Mouse (Mus musculus): Measurements from ENCODE around the gene 1810046K07Rik.
A peak's percentile ranks its signal among the peaks of the same experiment; 100 is the strongest.

The 1810046K07Rik gene

GRCm38 (mm10) chr9:51328731-51329130 lies at the start of gene 1810046K07Rik:
TSS of gene 1810046K07Rik (minus strand) at chr9:51328917.
- DNase-seq (ENCODE audit: low spot score) = no peak

- DNase-seq (ENCODE audit: low spot score) = no peak
Observed at GRCm38 (mm10) chr9:51369560-51369959, 40.8 kb upstream of the 1810046K07Rik start.

GRCm38 (mm10) chr9:51367124-51367523 lies 38.4 kb upstream of the 1810046K07Rik start:
- no peak for DNase-seq (ENCODE audit: low spot score)

DNA sequence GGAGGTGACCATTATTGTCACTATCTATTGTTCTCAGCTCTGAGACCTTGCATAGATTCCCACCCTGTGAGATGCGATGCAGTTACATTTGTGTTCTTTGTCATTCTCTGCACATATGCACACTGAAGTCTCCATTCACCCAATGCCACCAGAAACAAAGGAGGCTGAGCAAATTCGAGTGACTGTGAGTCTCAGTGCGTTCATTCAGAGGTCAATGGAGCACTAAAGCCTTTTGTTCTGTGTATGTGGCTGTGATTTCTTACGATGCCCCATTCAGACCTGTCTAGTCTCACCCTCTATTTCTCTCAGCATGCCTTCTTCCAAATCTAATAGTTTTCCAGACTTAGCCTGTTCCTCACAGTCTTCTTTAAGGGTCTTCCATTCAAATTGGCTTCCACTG lies 35.3 kb upstream of the 1810046K07Rik start:
- DNase-seq (ENCODE audit: low spot score) = no peak

- no peak for DNase-seq (ENCODE audit: low spot score)
Observed at GRCm38 (mm10) chr9:51353511-51353910, 24.8 kb upstream of the 1810046K07Rik start.

DNA sequence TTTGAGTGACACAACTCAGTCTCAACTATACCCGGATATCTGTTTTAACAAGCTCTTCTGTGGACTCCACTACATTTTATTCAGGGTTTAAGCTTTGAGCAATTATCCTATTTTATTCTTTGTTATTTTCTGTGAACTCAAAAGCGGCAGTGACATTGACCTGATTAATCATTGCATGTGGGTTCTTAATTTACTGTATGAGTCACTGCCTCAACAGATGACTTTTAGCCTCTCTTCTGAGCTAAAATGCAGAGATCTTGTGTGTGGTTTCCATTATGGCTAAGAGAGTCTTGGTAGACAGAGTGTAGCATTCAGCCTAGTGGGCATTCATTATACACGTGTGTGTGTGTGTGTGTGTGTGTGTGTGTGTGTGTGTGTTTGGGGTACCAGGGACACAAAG lies 24.2 kb upstream of the 1810046K07Rik start:
- no peak for DNase-seq (ENCODE audit: low spot score)

- DNase-seq (ENCODE audit: low spot score) = no peak
Observed at GRCm38 (mm10) chr9:51349422-51349821, 20.7 kb upstream of the 1810046K07Rik start.

DNA sequence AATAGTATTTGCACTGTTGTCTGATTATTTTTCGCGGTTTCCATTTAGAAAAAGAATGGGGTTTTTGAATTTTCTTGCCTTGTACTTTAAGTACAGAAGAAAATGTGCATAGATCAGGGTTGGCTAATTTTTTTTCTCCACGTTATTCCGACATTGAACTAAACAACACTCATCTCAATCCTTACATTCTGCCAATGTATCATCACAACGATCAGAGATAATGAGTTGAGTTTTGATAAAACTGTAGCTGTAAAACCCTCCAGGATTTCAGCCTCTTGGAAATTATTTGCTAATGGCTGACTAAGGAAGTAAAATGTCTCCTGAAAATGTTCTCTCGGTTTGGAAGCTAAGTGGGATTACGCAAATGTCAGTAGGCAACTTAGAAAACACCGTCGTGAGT lies 17.1 kb upstream of the 1810046K07Rik start:
- no peak for DNase-seq (ENCODE audit: low spot score)

DNA sequence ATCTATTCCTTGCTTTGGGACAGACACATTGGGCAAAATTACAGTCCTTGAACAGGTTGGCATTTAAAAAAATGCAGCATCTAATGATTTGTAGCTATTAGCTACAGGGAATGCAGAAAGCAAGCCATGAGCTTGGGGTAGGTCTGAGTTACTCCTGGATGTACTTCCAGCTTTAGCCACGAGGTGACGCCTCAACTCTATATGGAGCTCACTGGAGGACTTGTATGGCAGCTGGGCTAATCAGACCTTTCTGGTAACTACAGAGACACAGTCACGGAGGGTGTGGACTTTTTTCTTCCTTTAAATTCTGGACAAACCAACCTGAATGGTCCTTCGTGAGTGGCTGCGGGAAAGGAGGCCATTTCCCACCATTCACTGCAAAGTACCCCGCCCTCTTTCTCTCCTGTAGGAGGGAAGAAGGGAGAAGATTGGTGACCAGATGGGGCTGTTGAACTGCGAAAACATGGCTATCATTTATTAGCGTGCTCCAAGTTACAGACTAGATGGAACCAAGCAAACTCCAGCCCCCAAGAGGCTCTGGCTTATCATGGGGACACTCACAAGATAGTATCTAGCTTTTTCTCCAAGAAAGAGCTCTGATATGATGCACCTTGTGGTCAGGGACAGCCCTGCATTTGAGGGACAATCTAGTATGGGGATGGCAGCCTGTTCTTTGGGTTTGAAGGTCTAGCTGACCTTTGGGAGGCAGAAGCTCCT lies 6.7 kb upstream of the 1810046K07Rik start:
- DNase-seq (ENCODE audit: low spot score) = peak; percentile 86

GRCm38 (mm10) chr9:51331449-51332238 lies 2.9 kb upstream of the 1810046K07Rik start:
- no peak for DNase-seq (ENCODE audit: low spot score)

DNA sequence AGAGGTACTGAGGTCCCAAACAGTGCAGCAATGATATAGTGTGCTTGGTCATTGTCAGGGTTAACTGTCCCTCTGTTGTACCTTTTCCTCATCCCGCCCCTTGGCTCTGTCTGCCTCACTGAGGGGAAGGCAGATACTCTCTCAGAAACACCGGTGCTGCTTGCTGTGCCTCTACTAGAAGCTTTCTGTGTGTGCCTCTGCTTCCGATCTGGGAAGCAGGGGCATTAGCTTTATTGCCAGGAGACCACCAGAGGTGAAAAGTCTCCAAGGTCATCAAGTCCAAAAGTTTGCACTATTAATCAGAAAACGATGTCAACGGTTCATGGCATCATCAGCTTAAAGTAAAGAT lies 1.2 kb downstream of the 1810046K07Rik start:
- DNase-seq (ENCODE audit: low spot score) = no peak

DNA sequence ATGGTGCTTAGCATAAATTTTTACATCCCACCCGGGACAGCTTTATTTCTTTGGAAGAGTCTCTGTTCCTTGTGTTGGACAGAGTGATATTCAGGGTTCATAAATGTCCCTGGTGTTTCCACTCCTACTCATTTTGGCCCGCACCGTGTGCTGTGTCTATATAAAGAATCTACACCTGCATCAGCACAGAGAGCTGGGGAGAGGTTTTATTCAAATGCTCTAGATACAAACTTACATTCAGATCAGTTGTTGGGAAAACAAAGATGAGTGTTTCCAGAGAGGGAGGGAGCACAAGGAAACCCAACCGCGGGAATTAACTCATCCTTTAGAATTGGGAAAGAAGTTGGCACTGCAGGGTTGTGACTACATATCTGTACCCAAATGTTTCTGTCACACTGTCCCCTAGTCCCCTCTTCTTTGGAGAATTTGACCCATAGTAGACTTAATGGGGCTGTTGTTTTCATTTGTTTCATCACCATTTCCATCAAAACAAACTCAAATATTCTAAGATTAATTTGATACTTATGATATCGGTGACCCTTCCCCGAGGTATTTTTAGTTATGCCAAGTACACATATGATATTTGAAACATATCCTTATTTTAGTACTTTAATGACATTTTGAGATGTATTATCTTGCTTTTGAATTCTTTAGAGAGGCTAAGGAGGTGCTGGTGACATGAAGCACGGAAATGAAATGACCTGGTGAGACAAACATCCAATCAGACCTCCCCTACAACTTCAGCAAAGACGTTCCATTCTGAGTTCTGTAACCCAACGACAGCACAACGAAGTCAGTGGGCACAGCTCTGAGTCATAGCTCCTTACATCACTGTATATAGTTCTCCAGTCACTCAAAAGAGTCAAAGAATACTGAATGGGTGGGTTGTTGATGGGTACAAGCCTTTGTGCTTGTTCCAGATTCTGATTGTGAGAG lies 1.8 kb downstream of the 1810046K07Rik start:
- no peak for DNase-seq (ENCODE audit: low spot score)

DNA sequence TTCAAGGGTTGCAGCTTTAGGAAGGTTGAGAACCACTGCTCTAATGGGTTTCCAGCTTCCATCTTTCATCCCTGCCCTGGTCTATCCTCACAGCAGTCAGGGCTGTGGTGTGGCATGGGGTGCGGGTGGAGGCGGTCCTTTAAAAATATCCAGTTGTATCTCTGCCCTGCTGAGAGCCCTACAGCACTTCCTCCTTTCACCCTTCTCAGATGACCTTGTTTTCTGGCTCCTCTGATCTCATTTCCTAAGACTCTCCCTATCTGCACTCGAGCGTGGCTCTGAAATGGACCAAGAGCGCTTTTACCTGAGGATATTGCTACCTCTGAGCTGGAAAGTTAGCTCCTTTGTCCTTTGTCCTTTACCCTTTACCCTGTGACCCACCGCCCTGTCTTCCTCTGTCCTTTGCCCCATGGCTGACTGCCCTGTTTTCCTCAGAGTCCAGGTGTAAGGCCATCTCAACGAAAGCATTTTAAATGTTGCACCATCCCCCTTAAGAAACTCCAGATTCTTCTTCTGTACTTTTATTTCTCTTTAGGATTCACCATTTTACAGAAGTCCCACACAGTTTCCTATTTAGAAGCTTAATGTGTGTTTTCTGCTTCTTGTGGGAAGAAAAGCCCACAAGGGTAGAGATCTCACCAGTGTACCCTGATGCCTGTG lies 4.2 kb downstream of the 1810046K07Rik start:
- DNase-seq (ENCODE audit: low spot score) = no peak

GRCm38 (mm10) chr9:51320096-51320495 lies 8.6 kb downstream of the 1810046K07Rik start:
- no peak for DNase-seq (ENCODE audit: low spot score)

- DNase-seq (ENCODE audit: low spot score) = no peak
Observed at GRCm38 (mm10) chr9:51318246-51318645, 10.5 kb downstream of the 1810046K07Rik start.

GRCm38 (mm10) chr9:51317322-51317721 lies 11.4 kb downstream of the 1810046K07Rik start:
- DNase-seq (ENCODE audit: low spot score) = no peak

DNA sequence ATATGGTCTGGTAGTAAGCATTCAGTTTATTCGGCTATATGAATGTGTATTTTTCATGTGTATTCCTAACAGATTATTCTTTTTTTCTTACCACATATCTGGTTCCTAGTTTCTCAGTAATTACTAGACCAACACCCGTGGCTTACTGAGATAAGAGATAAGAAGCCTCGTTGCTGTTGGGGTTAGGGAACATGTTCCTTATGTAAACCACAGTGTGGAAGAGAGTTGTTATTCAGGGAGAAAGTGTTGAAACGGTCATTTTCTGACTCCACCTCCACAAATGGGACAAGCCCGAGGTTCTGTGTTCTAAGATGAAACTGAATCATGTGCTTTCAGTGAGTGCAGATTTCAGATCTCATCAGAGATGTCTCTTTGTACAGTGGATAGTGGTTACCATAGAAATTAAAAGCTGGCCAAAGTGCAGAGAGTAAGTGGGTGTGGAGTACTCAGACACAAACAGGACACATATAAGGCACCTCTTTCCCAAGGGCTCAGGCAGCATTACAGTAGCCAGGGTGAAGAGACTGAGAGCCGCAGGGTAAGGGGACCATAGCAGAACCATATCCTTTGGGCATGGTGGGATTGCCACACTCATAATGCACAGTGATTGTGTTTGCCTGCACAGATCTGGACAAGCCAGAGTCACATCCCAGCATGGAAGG lies 13.2 kb downstream of the 1810046K07Rik start:
- no peak for DNase-seq (ENCODE audit: low spot score)

GRCm38 (mm10) chr9:51312554-51313317 lies 16.0 kb downstream of the 1810046K07Rik start:
- DNase-seq (ENCODE audit: low spot score) = peak; percentile 14

- no peak for DNase-seq (ENCODE audit: low spot score)
Observed at GRCm38 (mm10) chr9:51310515-51310914, 18.2 kb downstream of the 1810046K07Rik start.

- no peak for DNase-seq (ENCODE audit: low spot score)
Observed at GRCm38 (mm10) chr9:51306351-51306750, 22.4 kb downstream of the 1810046K07Rik start.

DNA sequence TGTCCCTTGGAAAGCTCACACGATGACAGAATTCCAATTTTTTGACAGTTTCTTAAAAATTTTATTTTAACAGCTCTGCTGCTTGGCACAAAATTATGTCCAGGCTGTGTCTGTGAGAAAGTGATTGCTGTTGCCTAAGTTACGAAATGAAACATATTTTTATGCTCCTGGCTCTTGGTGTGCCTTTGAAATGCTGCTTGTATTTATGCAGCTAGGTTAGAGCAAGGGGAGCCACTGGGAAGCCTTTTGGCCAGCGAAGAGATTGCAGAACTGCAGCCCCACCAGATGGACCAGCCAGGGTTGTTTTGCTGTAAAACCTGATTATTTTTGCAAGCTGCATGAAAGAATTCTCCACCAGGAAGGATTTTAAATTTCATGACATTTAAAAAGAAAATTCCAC lies 23.6 kb downstream of the 1810046K07Rik start:
- no peak for DNase-seq (ENCODE audit: low spot score)
